Mouse (Mus musculus): ENCODE measurements around the gene Gli1. TPM values are rescaled to one million over a fixed set of nuclear protein-coding genes. Genes with fewer than 3 reads are reported as not detected.

Gene Gli1
- total RNA-seq, 2 experiments from 2014 or later, result not detected

GRCm38 (mm10) chr10:127297015-127297871 lies 44.5 kb downstream of the Gli1 start:
- ATAC-seq (replicated peaks; ENCODE audit: low FRiP score, poor library complexity, severe bottlenecking), result no peak

GRCm38 (mm10) chr10:127295986-127296794 lies 45.6 kb downstream of the Gli1 start:
- no peak for ATAC-seq (replicated peaks; ENCODE audit: low FRiP score, poor library complexity, severe bottlenecking)

GRCm38 (mm10) chr10:127294895-127295510 lies 46.8 kb downstream of the Gli1 start:
- no peak for ATAC-seq (replicated peaks; ENCODE audit: low FRiP score, poor library complexity, severe bottlenecking)

GRCm38 (mm10) chr10:127293590-127294113 lies 48.1 kb downstream of the Gli1 start:
- ATAC-seq (replicated peaks; ENCODE audit: low FRiP score, poor library complexity, severe bottlenecking), result no peak

- no peak for ATAC-seq (replicated peaks; ENCODE audit: low FRiP score, poor library complexity, severe bottlenecking)
Observed at GRCm38 (mm10) chr10:127292987-127293538, 48.7 kb downstream of the Gli1 start.

DNA sequence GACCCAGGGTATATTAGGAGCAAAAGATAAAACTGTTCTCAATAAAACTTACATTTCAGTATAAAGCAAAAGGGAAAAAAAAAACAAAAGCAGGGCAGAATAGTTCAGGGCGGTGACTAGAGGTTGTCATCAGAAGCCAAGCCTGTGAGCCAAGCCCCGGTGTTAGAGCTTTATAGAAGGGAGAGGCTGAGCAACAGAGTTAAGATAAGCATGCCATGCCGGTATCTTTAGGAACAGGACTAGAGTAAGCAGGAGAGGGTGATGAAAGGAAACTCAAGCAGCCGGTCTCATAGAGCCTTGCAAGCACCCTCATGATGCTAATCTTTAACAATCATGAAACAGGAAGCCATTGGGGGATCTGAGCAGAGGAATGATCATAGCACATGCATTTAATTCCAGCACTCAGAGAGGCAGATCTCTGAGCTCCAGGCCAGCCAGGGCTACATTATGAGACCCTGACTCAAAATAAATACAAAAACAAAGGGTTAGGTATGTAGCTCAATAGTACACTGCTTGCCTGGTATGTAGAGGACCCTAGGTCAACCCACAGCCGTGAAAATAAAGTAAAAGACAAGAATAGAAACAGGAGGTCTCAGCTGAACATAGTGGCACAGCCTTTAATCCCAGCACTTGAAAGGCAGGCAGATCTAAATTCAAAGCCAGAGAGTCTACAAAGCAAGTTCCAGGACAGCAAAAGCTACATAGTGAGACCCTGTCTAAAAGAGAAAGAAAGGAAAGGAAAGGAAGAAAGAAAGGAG lies 49.7 kb downstream of the Gli1 start:
- ATAC-seq (replicated peaks; ENCODE audit: low FRiP score, poor library complexity, severe bottlenecking), result peak; percentile 38

GRCm38 (mm10) chr10:127290930-127291880 lies 50.6 kb downstream of the Gli1 start:
- ATAC-seq (replicated peaks; ENCODE audit: low FRiP score, poor library complexity, severe bottlenecking), result peak; percentile 50

- ATAC-seq (replicated peaks; ENCODE audit: low FRiP score, poor library complexity, severe bottlenecking), result peak; percentile 77
Observed at GRCm38 (mm10) chr10:127290307-127290929, 51.4 kb downstream of the Gli1 start.

DNA sequence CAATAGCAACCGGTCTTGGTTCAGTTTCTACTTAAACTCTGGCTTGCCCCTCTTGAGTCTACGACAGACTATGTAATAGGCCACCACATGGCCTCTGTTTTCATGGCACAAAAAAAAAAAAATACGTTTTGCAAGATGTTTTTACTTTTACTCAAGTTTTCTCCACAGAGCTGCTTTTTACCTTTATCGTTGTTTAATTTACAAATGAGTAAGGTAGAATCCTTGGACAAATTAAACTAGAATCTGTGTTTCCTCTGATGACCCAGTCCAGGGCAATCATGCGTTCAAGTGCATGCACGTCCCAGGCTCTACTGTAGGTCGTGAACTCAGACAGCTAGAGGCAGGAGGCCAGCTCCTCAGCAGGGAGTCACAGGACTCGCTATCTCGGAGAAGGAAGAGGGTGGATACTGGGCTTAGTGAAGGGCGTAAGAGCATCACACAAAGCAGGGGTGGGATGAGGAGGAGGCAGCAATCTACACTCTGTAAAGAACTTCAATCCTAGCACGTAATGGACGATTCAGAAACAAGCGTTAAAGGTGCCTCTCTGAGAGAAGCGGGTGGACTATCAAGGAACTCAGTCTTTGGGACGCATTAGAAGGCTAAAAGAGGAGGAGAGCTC lies 52.1 kb downstream of the Gli1 start:
- peak; percentile 35 for ATAC-seq (replicated peaks; ENCODE audit: low FRiP score, poor library complexity, severe bottlenecking)

GRCm38 (mm10) chr10:127288800-127289572 lies 52.8 kb downstream of the Gli1 start, which contains the start of gene Mbd6:
Mbd6 (minus strand) TSS chr10:127289018.
- ATAC-seq (replicated peaks; ENCODE audit: low FRiP score, poor library complexity, severe bottlenecking), result peak; percentile 53

DNA sequence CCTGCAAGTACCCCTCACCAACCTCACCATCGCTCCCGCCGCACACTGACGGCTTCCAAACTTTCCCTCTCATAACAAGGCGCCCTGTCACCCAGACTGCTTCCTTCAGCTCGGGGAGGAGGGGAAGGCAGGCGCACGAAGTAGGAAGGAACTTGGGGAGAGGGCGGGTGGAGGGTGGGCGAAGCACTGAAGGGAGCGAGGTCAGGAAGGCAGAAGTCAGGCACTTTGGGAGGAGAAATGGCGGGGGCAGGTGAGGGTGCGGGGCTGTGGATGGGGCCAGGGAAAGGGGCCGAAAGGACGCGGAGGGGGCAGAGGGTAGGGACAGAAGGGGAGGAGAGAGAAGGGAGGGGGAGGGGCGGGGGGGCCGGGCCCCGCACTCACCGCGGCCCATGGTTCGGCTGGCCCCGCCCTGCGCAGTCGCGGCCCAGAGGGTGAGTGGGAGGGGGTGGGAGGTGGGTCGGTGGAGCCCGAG lies 53.4 kb downstream of the Gli1 start:
- ATAC-seq (replicated peaks; ENCODE audit: low FRiP score, poor library complexity, severe bottlenecking), result no peak

GRCm38 (mm10) chr10:127287936-127288293 lies 53.9 kb downstream of the Gli1 start:
- no peak for ATAC-seq (replicated peaks; ENCODE audit: low FRiP score, poor library complexity, severe bottlenecking)

DNA sequence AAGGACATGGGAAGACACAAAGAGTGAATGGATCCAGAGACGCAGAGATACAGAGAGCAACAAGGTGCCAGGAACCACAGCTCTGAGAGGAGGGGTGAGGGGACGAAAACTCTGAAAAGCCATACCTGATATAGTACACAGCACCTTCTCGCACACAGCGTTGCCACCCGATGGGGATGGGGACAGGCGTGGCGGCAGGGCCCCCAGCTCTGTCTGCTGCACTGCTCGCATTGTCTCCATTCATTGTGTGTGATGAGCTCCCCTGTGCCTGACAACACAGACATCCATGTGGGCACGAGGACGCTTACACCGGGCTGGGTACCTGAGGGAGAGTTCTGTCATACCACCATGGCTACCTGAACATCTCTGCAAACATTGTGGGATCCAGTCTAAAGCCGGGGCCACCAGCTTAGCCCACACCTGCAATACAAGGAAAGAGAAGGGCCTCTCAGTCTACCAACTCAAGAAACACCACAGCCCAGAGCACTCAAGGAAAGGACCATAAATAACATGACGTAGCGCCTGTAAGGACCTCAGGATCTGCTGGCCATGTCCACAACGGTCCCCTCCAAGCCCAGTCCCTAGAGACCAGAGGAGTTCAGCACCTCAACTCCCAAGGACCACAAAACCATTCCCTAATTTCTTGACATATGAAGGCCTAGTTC lies 54.4 kb downstream of the Gli1 start:
- no peak for ATAC-seq (replicated peaks; ENCODE audit: low FRiP score, poor library complexity, severe bottlenecking)

DNA sequence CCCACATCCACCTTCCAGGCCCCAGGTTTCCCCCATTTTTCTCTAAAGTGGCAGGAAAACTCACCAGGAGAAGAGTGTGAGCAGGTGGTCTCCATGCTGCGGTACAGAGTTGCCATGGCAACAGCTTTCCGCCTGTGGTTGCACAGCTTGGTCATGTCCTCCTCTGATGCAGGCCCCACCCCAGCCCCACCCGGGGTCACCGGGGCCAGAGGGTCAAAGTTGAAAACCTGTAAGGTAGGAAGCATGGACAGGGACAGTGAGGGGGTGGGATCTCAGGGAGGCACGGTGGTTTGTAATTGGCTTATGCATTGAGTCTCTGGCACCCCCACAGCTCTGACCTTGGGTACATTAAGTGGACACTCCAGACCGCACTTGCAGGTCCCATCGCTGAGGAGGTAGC lies 55.0 kb downstream of the Gli1 start:
- no peak for ATAC-seq (replicated peaks; ENCODE audit: low FRiP score, poor library complexity, severe bottlenecking)

GRCm38 (mm10) chr10:127286194-127286593 lies 55.6 kb downstream of the Gli1 start:
- no peak for ATAC-seq (replicated peaks; ENCODE audit: low FRiP score, poor library complexity, severe bottlenecking)

- ATAC-seq (replicated peaks; ENCODE audit: low FRiP score, poor library complexity, severe bottlenecking), result no peak
Observed at GRCm38 (mm10) chr10:127285644-127286043, 56.1 kb downstream of the Gli1 start.

Data from erythroblast, adult 5-6 weeks (primary cell).